Mouse (Mus musculus) 3T3-L1 (cell line): Measurements from ENCODE around the gene Acbd7.
A peak's percentile ranks its signal among the peaks of the same experiment; 100 is the strongest.

Source experiments
- DNase-seq: peaks from one replicate; pipeline ENCODE4 v3.0.0-alpha.2; 2015; ENCODE audit warnings: low read depth, low spot score

Gene Acbd7

GRCm38 (mm10) chr2:3335611-3336301 is at the start of gene Acbd7:
Gene Acbd7, plus strand, starts transcription at chr2:3336168.
- no peak for DNase-seq

- DNase-seq = no peak
These were observed 49.7 kb upstream of the Acbd7 start for GRCm38 (mm10) chr2:3286243-3286642.

DNA sequence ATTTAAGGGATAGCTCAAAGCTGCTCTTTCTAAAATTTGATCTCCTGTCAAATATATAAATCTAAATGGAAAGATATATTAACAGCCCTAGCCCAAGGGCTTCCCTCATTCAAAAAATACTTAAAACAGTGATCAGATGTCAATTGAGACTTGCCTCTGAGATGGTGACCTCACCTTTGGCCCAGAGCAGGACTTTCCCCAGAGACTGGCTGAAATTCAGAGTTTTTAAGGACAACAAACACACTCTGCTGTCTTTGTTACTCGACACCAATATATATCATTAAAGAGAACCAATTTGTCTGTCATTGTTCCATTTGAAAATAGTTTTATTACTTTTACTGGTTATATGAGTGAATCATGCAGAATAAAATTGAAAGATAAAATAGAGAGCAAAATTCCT is 46.4 kb upstream of the Acbd7 start:
- DNase-seq = no peak

DNA sequence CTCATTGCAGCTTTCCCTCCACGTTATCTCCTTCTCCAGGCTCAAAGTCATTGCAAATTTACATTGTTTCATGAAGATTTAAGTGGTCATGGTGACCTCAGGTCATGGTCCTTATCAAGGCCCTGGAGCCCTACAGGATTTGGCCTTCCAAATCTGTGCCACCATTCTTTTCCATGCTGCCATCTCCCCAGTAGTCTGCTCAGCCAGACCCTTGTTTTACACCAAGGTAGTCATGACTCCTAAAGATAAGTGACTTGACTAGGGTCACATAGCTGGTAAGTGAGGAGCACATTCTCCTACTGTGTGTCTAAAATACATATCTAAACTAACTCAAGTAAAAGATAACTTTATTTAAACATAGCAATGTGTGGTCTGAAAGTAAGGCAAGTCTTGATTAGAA is 43.8 kb upstream of the Acbd7 start:
- DNase-seq = no peak

DNA sequence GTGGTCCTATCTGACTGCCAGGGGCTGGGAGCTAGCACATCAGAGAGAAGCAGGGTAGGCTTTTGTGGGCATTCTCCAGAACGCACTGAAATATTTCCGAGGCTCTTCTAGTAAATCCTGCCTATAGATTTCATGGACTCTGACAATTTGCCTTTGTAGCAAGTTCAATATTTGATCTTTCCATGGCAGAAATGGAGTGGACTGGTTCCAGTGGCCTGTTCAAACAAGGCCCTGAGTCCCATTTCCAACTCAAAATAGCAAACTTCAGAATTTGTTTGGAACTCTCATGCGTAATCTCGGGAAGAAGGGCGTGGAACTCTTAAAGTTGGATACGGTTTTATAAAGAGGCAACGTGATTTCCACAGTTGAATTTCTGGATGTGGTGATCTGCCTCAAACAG is 40.1 kb upstream of the Acbd7 start:
- DNase-seq = no peak

- DNase-seq = peak; percentile 89
These were observed 30.4 kb upstream of the Acbd7 start for GRCm38 (mm10) chr2:3305426-3306025.

GRCm38 (mm10) chr2:3323132-3323531 is 12.8 kb upstream of the Acbd7 start:
- no peak for DNase-seq

DNA sequence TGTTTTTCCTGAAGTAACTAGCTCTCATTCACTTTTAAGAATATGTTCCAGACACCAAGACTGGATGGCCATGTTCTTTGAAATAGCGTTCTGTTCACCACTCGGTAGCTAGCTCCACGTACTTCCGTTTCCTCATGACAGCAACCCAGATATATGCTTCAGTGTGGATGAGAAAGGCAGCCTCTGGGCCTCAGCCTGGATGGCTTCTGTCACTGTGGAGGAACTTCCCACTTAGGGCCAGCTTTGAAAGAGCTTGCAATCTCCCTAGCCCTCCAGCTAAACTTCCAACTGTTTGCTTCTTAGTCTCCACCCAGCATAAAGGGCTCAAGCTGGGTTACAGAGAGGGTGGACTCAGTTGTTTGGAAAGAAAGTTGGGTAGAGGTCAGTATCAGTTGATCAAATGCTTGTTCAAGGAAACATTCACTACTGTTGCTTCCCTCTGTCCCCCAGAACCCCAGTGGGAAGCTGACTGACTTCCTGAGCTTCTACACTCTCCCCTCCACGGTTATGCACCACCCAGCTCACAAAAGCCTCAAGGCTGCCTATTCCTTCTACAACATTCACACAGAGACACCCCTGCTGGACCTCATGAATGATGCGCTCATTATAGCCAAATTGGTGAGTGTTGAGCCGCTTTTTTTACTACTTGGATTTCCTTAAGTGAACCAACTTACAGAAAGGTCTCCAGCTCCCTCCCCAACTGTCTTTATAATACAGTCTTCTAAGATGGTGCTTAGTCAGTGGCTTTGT is 11.4 kb upstream of the Acbd7 start:
- no peak for DNase-seq

GRCm38 (mm10) chr2:3326547-3326946 is 9.4 kb upstream of the Acbd7 start:
- DNase-seq = peak; percentile 29

DNA sequence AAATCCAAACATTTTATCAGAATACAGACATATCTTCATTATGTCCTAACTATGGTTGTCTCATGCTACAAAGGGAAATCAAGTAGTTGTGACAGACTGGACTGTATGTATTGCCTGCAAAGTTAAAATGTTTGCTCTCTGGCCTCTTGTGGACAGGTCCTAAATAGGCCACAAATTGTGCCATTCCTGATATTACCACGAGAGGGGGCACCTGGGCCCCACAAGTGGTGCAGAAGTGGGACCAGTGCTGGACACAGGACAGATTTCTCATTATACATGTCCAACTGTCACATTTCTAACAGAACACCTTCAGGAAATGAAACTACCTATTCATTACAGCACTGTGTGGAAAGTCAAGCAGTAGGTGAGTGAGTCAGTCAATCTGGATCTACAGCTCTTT is 8.6 kb upstream of the Acbd7 start:
- peak; percentile 81 for DNase-seq

DNA sequence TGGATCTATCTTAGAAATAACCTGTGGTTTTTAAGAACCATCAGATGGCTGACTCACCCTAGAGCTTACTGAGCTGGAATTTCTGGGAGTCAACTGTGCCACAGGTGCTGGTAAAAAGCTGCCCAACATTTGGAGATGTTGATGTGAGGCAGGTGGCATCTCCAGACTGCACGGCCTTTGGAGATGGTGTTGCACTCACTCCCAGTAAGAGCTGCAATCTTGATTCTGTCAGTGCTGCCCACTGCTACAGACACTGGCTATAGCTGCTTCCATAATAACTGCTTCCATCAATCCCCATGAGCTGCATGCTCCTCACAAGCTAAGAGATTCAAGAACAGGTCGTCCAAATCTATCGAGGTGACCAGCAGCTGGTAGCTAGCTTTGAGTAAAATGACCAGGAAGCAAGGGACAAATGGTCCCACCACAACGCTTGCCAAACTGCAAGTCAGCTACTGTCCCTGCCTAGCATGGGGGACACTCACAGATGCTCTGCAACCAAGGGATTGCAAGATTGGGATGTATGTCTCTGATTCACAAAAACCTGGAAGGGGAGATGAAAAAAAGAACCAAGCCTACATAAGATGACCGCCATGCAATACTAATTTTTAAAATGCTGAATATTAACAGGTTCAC is 4.8 kb upstream of the Acbd7 start:
- DNase-seq = peak; percentile 38

DNA sequence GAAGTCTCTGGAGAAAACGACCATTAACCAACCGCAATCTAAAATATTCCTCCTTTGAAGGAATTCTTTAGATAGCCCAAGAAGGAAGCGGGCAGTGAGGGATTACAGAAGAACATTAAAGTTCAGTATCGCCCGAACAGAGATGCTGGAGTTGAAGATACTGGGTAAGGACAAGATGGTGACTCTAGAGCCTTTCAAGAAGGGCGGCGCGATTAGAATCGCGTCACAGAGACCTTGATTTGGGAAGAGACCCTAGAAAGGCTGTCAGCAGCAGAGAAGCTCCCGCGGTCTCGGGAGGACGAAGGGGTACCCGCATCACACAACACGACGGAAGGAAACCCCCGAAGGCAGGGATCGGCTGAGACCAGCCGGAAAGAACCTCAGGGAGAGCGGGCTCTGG is 3.9 kb upstream of the Acbd7 start:
- peak; percentile 52 for DNase-seq

DNA sequence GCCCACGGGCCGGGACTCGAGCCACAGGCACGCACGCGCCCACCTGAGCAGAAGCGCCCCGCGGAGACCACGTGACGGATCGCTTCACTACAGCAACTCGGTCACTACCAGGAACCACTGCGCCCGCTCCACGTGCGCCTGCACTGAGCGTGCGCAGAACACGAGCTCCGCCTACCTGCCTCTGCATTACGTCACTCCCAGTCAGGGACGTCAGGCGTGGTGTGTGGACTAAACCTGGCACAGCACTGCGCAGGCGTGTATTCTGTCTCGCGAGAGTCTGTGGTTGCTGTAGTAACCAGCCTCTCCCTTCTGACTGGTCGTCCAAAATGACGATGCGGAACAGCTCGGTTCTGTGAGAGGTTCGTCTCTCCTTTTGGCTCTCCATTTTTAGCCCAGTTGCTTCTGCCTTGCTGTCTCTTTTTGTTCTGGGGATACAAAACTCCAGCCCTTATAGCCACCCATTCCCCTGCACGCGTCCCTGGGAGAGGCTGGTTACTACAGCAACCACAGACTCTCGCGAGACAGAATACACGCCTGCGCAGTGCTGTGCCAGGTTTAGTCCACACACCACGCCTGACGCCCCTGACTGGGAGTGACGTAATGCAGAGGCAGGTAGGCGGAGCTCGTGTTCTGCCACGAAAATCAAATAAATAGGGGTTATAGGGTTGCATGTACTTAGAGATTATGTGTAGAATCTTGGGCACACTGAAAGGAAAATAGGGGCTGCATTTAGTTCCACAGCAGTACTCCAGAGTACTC is 3.3 kb upstream of the Acbd7 start, which contains the start of gene Rpp38:
Rpp38 (minus strand) TSS at position 160 of the 759 bp plus-strand sequence.
- DNase-seq = peak; percentile 95

DNA sequence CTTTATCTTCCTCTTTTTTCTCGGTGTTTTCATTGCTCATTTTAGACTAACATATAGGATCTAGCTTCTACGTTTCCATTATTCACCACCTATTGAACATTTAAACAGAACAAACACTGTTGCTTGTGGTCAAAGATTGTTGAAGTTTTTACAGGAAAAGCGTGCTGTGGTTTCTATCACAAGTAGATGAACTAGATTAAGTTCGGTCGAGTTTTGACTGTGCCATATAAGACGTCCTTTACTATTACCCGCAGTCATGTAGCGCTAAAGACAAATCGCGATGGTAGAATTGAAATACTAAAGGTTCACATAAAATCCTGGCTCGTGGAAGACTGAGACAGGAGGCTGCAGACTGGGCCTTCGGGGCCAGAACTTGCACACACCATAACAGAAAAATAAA is 2.2 kb upstream of the Acbd7 start:
- no peak for DNase-seq

GRCm38 (mm10) chr2:3348422-3348821 is 12.5 kb downstream of the Acbd7 start:
- DNase-seq = no peak

- peak; percentile 76 for DNase-seq
These were observed 13.0 kb downstream of the Acbd7 start for GRCm38 (mm10) chr2:3348919-3349318.

DNA sequence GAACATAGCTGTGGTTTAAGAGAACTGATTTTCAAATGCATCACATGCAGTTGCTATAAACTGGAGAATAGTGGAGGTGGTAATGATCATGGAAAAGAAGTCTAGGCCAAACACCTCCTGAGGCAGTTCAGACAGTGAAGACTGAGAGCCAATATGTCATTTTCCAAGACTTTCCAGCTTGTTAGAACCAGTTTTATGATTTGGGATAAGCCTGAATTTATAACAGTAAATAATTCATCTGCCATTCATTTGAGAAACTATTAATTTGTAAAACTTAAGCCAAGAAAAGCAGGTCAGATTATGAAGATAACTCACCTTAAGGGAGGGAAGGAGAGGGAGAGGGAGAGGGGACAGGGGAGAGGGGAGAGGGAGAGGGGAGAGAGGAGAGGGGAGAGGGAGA is 17.2 kb downstream of the Acbd7 start:
- DNase-seq = no peak

GRCm38 (mm10) chr2:3355793-3356192 is 19.8 kb downstream of the Acbd7 start:
- no peak for DNase-seq

DNA sequence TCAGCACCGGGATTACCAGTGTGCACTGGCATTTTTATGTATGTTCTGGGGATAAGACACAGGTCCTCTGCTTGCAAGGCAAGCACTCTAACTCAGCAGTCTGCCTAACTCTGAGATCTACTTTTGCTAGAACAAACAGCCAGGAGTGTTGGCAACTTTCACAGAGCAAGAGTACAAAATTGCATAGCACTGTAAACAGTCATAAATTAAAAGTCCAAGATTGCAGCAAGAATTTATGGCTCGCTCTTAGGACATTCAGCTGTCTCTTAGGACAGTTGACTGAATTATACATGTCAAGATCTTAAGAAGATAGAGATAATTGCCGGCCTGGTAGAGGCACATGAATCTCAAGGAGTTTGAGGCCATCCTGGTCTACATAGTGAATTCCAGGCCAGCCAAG is 20.3 kb downstream of the Acbd7 start:
- no peak for DNase-seq

DNA sequence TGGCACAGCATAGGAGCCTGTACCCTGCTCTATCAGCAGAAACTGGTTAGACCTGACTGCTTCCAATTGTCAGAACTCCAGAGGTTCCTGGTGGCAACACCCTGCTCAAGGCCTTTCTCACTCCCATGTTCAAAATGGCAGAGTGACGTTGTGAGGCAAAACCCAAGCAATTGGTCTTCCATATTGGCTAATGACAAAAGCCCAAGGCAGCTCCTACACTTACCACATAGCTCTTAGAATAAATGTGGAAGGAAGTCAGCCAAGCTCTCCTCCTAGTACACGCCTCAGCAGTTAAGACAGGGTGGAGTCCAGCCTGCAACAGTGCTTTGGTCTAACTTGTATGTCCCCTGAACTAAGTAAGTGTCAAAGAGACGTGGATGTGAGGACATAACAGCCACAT is 21.9 kb downstream of the Acbd7 start:
- no peak for DNase-seq

- no peak for DNase-seq
These were observed 25.1 kb downstream of the Acbd7 start for GRCm38 (mm10) chr2:3361067-3361466.

DNA sequence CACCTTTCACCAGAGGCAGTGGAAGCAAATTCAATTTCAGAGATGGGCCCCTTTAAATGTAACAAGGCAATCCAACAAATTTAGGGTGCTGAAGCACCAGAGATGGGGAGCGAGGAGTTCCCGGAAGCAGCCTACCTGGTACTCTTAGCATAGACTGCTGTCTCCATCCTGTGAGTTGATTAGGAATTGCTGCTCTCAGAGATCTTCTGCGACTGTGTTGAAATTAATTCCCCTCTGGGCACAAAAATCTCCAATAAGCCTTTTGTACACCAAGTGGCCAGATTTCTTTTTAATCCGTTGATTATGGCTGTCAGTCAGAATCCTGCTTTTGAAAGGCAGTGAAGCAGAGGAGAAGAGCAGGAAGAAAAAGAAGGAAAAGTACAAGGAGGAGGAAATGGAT is 29.2 kb downstream of the Acbd7 start:
- no peak for DNase-seq
